Mouse (Mus musculus): ENCODE measurements around the gene Il2rb.

DNA sequence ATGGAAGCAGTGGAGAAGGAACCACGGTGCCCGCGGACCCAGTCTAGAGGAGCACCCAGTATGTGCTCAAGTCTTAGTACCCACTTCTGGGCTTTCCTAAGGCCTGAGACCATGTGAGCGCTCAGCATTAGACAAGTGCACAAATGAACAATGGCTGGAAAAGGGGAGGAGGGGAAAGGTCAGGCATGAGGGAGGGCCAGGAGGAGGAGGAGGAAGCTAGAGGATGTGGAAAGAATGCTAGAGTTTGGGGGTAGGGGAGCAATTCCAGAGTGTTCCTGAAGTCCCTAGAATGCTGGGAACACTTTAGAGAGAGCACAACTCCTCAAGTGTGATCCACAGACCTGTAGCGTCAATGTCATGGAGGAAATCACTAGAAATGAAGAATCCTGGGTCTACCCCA lies 29.1 kb upstream of the Il2rb start:
- TF ChIP-seq POLR2A (IDR thresholded peaks at IDR 0.05; ENCODE audit: borderline replicate concordance, extremely low read depth, low read depth, low read length) (no peak), CTCF (IDR thresholded peaks at IDR 0.05; ENCODE audit: insufficient read depth, low read length) (no peak)

Measured in lung, adult 2 months (tissue).